Mouse (Mus musculus) stomach, postnatal 0 days (tissue): ENCODE measurements around the gene Itga6.

ENCODE experiments used
- CTCF ChIP-seq: IDR thresholded peaks from 2 replicates; pipeline ENCODE4 v1.5.1; 2016; ENCODE audit warnings: antibody characterized with exemption, low read depth, mild to moderate bottlenecking, moderate library complexity
- EP300 ChIP-seq: optimal IDR thresholded peaks from 2 replicates; pipeline ENCODE3; 2016; ENCODE audit warnings: antibody characterized with exemption

- TF ChIP-seq CTCF = no peak
- TF ChIP-seq EP300 = no peak
Measured at GRCm38 (mm10) chr2:71877865-71878264, 132.4 kb downstream of the Itga6 start.
